Mouse (Mus musculus) myocyte (in vitro differentiated cells): ENCODE data around the gene Fam71e1. TPM values are rescaled to one million over a fixed set of nuclear protein-coding genes. Genes with fewer than 3 reads are reported as not detected.

ENCODE experiments used
- H3K27me3 ChIP-seq: one replicate; pipeline ENCODE4 v1.6.1; 2011; ENCODE audit not compliant: control insufficient read depth, insufficient read depth, insufficient read length
- H3K36me3 ChIP-seq: one replicate; pipeline ENCODE4 v1.6.1; 2011; ENCODE audit not compliant: control insufficient read depth, insufficient read depth
- H3K4me2 ChIP-seq: one replicate; pipeline ENCODE4 v1.6.1; 2011; ENCODE audit warnings: low read depth, control low read depth
- H3K4me3 ChIP-seq: one replicate; pipeline ENCODE4 v1.5.1; 2011; ENCODE audit warnings: mild to moderate bottlenecking, control low read depth, moderate library complexity
- H3K79me2 ChIP-seq: one replicate; pipeline ENCODE4 v1.6.1; 2011; ENCODE audit not compliant: control insufficient read depth, insufficient read depth
- H3ac ChIP-seq: one replicate; pipeline ENCODE4 v1.6.1; 2011; ENCODE audit not compliant: control insufficient read depth, insufficient read length
- CEBPB ChIP-seq: IDR thresholded peaks from 2 replicates; pipeline ENCODE4 v1.6.1; 2011; ENCODE audit warnings: mild to moderate bottlenecking, moderate library complexity; ENCODE audit not compliant: poor library complexity, insufficient read depth, severe bottlenecking
- E2F4 ChIP-seq: IDR thresholded peaks from one replicate; pipeline ENCODE4 v1.6.1; 2011; ENCODE audit warnings: mild to moderate bottlenecking, control low read depth, moderate library complexity; ENCODE audit not compliant: insufficient read depth
- MAX ChIP-seq: IDR thresholded peaks from one replicate; pipeline ENCODE4 v1.6.1; 2011; ENCODE audit warnings: low read depth, mild to moderate bottlenecking, control low read depth
- MYOD1 ChIP-seq, 3 experiments: IDR thresholded peaks; one replicate each; pipeline ENCODE4 v1.6.1; 2011; ENCODE audit warnings: control low read depth in 2 of 3, low read depth in 2 of 3, mild to moderate bottlenecking in 2 of 3, moderate library complexity in 1 of 3; ENCODE audit not compliant: insufficient read length in 2 of 3, control insufficient read depth in 1 of 3
- MYOG ChIP-seq, 3 experiments: IDR thresholded peaks; one replicate each; pipeline ENCODE4 v1.6.1; 2011; ENCODE audit warnings: control low read depth in 2 of 3, low read depth in 2 of 3, mild to moderate bottlenecking in 2 of 3; ENCODE audit not compliant: insufficient read length in 2 of 3, control insufficient read depth in 1 of 3, insufficient read depth in 1 of 3
- POLR2A ChIP-seq: IDR thresholded peaks from one replicate; pipeline ENCODE4 v1.6.1; 2011; ENCODE audit warnings: low read depth, mild to moderate bottlenecking, control low read depth, moderate library complexity; ENCODE audit not compliant: insufficient read length
- POLR2AphosphoS2 ChIP-seq: IDR thresholded peaks from one replicate; pipeline ENCODE4 v1.6.1; 2011; ENCODE audit warnings: low read depth, control low read depth; ENCODE audit not compliant: insufficient read length
- REST ChIP-seq: IDR thresholded peaks from one replicate; pipeline ENCODE4 v1.6.1; 2011; ENCODE audit warnings: mild to moderate bottlenecking, control low read depth, moderate library complexity; ENCODE audit not compliant: insufficient read depth, insufficient read length
- SRF ChIP-seq: IDR thresholded peaks from one replicate; pipeline ENCODE4 v1.6.1; 2011; ENCODE audit warnings: low read depth; ENCODE audit not compliant: control insufficient read depth, insufficient read length
- TCF12 ChIP-seq: IDR thresholded peaks from one replicate; pipeline ENCODE4 v1.6.1; 2011; ENCODE audit warnings: mild to moderate bottlenecking, control low read depth; ENCODE audit not compliant: poor library complexity, insufficient read depth, severe bottlenecking
- TCF3 ChIP-seq: IDR thresholded peaks from one replicate; pipeline ENCODE4 v1.6.1; 2011; ENCODE audit warnings: low read depth, control low read depth; ENCODE audit not compliant: insufficient read length
- USF1 ChIP-seq: IDR thresholded peaks from one replicate; pipeline ENCODE4 v1.6.1; 2011; ENCODE audit warnings: low read depth, mild to moderate bottlenecking, control low read depth, moderate library complexity
- polyA plus RNA-seq: library from polyadenylated mRNA; unstranded; fragments of >200 nt; fragmentation: generic; extraction: Trizol; gene quantifications from one replicate; pipeline ENCODE4 v1.2.1, GENCODE M21; 2012; ENCODE audit warnings: missing spikeins

Fam71e1 gene
- polyA plus RNA-seq, 1 experiment, result 1.7 TPM

DNA sequence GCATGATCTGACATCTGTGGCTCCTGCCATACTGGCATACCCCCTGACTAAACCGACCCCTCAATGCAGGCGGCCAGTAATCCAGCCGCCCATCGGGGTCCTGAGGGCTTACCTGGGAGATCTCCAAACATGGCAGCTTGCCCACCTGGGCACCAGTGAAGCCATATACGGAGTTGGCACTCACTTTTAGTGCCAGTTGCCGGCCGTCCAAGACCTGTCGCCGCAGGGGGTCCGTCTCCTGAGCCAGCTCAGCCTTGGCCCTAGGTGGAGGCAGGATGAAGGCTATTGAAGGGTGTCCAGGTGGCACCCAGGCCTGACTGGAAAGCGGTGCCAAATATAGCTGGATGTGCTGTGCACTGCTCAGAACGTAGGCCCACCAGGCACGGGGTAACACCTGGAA, 41.1 kb downstream of the Fam71e1 start:
- Histone ChIP-seq H3K4me2 (no peak overlapping the region), H3ac (no peak overlapping the region), H3K27me3 (no peaks in the 10 kb centered on the region), H3K4me3 (no peak overlapping the region), H3K36me3 (no peaks in the 10 kb centered on the region), H3K79me2 (no peaks in the 10 kb centered on the region)
- no peak for TF ChIP-seq E2F4
- TF ChIP-seq REST, result no peak
- no peak for TF ChIP-seq MYOG (IDR thresholded peaks at IDR 0.05; ENCODE audit: control insufficient read depth in 1 of 3, insufficient read depth in 1 of 3, insufficient read length in 2 of 3, low read depth in 2 of 3)
- TF ChIP-seq TCF12, result no peak
- TF ChIP-seq MAX, result no peak
- no peak for TF ChIP-seq MYOD1 (IDR thresholded peaks at IDR 0.05; ENCODE audit: control insufficient read depth in 1 of 3, insufficient read length in 2 of 3, low read depth in 2 of 3)
- TF ChIP-seq SRF, result no peak
- TF ChIP-seq USF1, result no peak
- no peak for TF ChIP-seq POLR2A
- TF ChIP-seq POLR2AphosphoS2, result no peak
- TF ChIP-seq TCF3, result no peak
- no peak for TF ChIP-seq CEBPB

GRCm38 (mm10) chr7:44538756-44539624, 42.6 kb downstream of the Fam71e1 start:
- H3K79me2 ChIP-seq, result no peaks in the 10 kb centered on the region
- H3K36me3 ChIP-seq, result no peaks in the 10 kb centered on the region
- H3K4me2 ChIP-seq, result no peak overlapping the region
- H3K4me3 ChIP-seq, result no peak overlapping the region
- TF ChIP-seq SRF (no peak), E2F4 (no peak), TCF3 (no peak), USF1 (no peak), POLR2AphosphoS2 (no peak), POLR2A (no peak), MYOD1 (IDR thresholded peaks at IDR 0.05; ENCODE audit: control insufficient read depth in 1 of 3, insufficient read length in 2 of 3, low read depth in 2 of 3) (no peak), CEBPB (no peak), MAX (no peak), REST (no peak), TCF12 (no peak), MYOG (IDR thresholded peaks at IDR 0.05; ENCODE audit: control insufficient read depth in 1 of 3, insufficient read depth in 1 of 3, insufficient read length in 2 of 3, low read depth in 2 of 3) (no peak)
- no peak overlapping the region for H3ac ChIP-seq
- H3K27me3 ChIP-seq, result no peaks in the 10 kb centered on the region

DNA sequence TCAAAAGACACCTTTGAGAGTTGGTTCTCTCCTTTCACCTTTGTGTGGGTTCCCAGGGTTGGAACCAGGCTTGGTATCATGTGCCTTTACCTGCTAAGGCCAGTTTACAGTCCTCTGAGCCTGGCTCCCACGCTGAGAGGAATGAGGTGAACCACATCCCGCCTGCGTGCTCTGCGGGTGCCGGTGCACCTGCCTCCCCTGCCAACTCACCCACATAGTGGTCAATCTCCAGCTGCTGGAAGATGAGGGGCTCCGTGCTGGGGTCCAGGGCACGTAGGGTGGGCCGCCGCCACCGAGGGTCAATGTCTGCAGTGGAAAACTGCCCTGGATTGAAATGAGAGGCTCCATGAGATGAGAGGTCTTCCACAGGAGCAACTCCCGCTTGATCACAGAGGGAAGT, 46.2 kb downstream of the Fam71e1 start:
- H3K79me2 ChIP-seq, result peaks cover 6% of the 10 kb centered on the region
- no peak overlapping the region for H3ac ChIP-seq
- H3K27me3 ChIP-seq, result no peaks in the 10 kb centered on the region
- H3K36me3 ChIP-seq, result no peaks in the 10 kb centered on the region
- H3K4me2 ChIP-seq, result no peak overlapping the region
- no peak overlapping the region for H3K4me3 ChIP-seq
- no peak for TF ChIP-seq CEBPB
- TF ChIP-seq TCF3, result no peak
- TF ChIP-seq TCF12, result no peak
- no peak for TF ChIP-seq REST
- no peak for TF ChIP-seq USF1
- TF ChIP-seq E2F4, result no peak
- TF ChIP-seq MAX, result no peak
- TF ChIP-seq MYOG (IDR thresholded peaks at IDR 0.05; ENCODE audit: control insufficient read depth in 1 of 3, insufficient read depth in 1 of 3, insufficient read length in 2 of 3, low read depth in 2 of 3), result no peak
- no peak for TF ChIP-seq POLR2AphosphoS2
- no peak for TF ChIP-seq SRF
- TF ChIP-seq POLR2A, result no peak
- TF ChIP-seq MYOD1 (IDR thresholded peaks at IDR 0.05; ENCODE audit: control insufficient read depth in 1 of 3, insufficient read length in 2 of 3, low read depth in 2 of 3), result no peak

GRCm38 (mm10) chr7:44543071-44543470, 46.7 kb downstream of the Fam71e1 start:
- H3K4me2 ChIP-seq, result no peak overlapping the region

More at GRCm38 (mm10) chr7:44543071-44543470, 46.7 kb downstream of the Fam71e1 start:
- Histone ChIP-seq H3K36me3 (no peaks in the 10 kb centered on the region), H3K4me3 (no peak overlapping the region), H3K27me3 (no peaks in the 10 kb centered on the region), H3ac (no peak overlapping the region), H3K79me2 (peaks cover 10% of the 10 kb centered on the region)
- no peak for TF ChIP-seq SRF
- no peak for TF ChIP-seq E2F4
- no peak for TF ChIP-seq TCF3
- TF ChIP-seq MYOG (IDR thresholded peaks at IDR 0.05; ENCODE audit: control insufficient read depth in 1 of 3, insufficient read depth in 1 of 3, insufficient read length in 2 of 3, low read depth in 2 of 3), result no peak
- TF ChIP-seq TCF12, result no peak
- TF ChIP-seq CEBPB, result no peak
- no peak for TF ChIP-seq REST
